In the genomic region with DNA sequence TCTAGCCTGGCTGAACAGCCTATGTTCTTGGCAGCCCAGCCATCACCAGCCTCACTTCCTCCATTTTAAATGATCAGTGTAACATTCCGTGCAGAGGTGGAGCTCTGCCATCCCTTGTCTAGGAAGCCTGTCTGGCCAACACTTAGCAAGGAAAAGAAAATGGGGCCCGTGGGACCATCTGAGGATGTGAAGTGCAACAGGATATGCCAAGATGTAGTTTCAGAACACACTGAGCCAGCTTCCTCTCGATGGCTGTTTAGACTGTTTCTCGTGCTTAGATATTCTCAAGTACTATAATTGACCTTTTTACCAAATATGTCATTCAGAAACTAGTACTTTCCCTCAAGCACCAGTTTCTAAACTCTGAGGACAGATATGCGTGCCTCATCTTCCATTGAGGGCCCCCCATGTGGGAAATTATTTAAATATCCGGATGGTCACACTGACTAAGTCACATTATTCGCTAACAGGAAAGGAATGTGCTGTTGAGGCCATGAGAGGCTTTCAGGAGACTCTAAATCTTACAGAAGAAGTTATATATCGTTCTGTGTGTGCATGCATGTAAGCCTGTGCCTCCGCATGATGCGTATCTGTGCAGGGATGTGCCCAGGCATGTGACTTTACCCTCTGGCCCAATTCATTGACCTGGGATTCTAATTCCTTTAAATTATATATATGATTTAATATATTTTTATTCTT, we compare ENCODE assay signal across 11 mouse cellular contexts. TPM values are rescaled to one million over a fixed set of nuclear protein-coding genes. Genes with fewer than 3 reads are reported as not detected.
DNase-seq lines count a peak whose midpoint lies in the region; ATAC-seq and TF ChIP-seq lines count a peak whose summit lies in the region.
"Had no signal": no experiment of that assay in that cellular context is flagged by ENCODE, and none has a peak within 500 bp of the region (broad histone marks: within the 10 kb centered on the region; RNA-seq: fewer than 3 reads in every experiment).

No protein-coding gene starts in this region.

- H3K36me3 ChIP-seq in spleen, adult 2 months (ENCODE audit: control insufficient read depth, insufficient read depth, low read length) = no peaks in the 10 kb centered on the region
- H3K36me3 ChIP-seq in embryonic facial prominence, embryonic 11.5 days (replicated peaks; ENCODE audit: control insufficient read depth, insufficient read depth, low read depth, low read length) = no peaks in the 10 kb centered on the region
- no peaks in the 10 kb centered on the region for H3K36me3 ChIP-seq in splenic B cell, adult 2 months (ENCODE audit: control insufficient read depth, insufficient read depth, low read length, poor library complexity, severe bottlenecking)
- no peaks in the 10 kb centered on the region for H3K36me3 ChIP-seq in forebrain, embryonic 12.5 days (replicated peaks)
- H3K36me3 ChIP-seq: embryonic facial prominence, embryonic 13.5 days had no signal

- no peak for TF ChIP-seq CTCF in spleen, adult 2 months (IDR thresholded peaks at IDR 0.05; ENCODE audit: extremely low read depth, insufficient read depth, insufficient read length, insufficient replicate concordance)

- intact Hi-C loops in heart, postnatal 36 days (cut with DNase I) = no loop called here

- H3K4me1 ChIP-seq in spleen, adult 2 months (ENCODE audit: control insufficient read depth, insufficient read depth, insufficient read length) = peaks cover 35% of the 10 kb centered on the region; the same call in 1 of the 2 replicates
- no peaks in the 10 kb centered on the region for H3K4me1 ChIP-seq in embryonic facial prominence, embryonic 11.5 days (ENCODE audit: control insufficient read depth, insufficient read depth, low read length)
- H3K4me1 ChIP-seq in forebrain, embryonic 12.5 days = no peaks in the 10 kb centered on the region

- peak overlapping the region; percentile 59 for H3K27ac ChIP-seq in spleen, adult 2 months (ENCODE audit: insufficient read depth, low read length)
- H3K27ac ChIP-seq in embryonic facial prominence, embryonic 11.5 days (replicated peaks; ENCODE audit: low read depth, low read length) = no peak overlapping the region
- no peak overlapping the region for H3K27ac ChIP-seq in forebrain, embryonic 12.5 days
- H3K27ac ChIP-seq: embryonic facial prominence, embryonic 13.5 days had no signal

- DNase-seq in heart, adult 11 months = peak; percentile 80
- DNase-seq in heart, postnatal 36 days = no peak
- no peak for DNase-seq in spleen, adult 2 months (ENCODE audit: low read depth in 1 of 2, low spot score in 2 of 2)
- no peak for DNase-seq in spleen, adult 18-20 months
- peak; percentile 43 for DNase-seq in embryonic facial prominence, embryonic 11.5 days (ENCODE audit: low spot score)
- peak; percentile 39 for DNase-seq in splenic B cell, adult 2 months (ENCODE audit: low read depth, low spot score)
- DNase-seq in layer of hippocampus, adult 8-10 months (ENCODE audit: low spot score in 2 of 2) = no peak
- DNase-seq: kidney, adult 18-20 months; lung, adult 2 months had no signal

- ATAC-seq in embryonic facial prominence, embryonic 11.5 days (replicated peaks; ENCODE audit: insufficient number of reproducible peaks, low FRiP score, low TSS enrichment, low read depth) = no peak
- no peak for ATAC-seq in forebrain, embryonic 12.5 days (ENCODE audit: low FRiP score)

- no peaks in the 10 kb centered on the region for H3K9me3 ChIP-seq in embryonic facial prominence, embryonic 11.5 days (replicated peaks; ENCODE audit: control insufficient read depth, low read length)
- no peaks in the 10 kb centered on the region for H3K9me3 ChIP-seq in forebrain, embryonic 12.5 days
- H3K9me3 ChIP-seq: embryonic facial prominence, embryonic 13.5 days had no signal

- no peak overlapping the region for H3K4me3 ChIP-seq in spleen, adult 2 months (ENCODE audit: extremely low read depth, insufficient read depth, insufficient read length)
- H3K4me3 ChIP-seq in embryonic facial prominence, embryonic 11.5 days (ENCODE audit: low read depth, low read length) = no peak overlapping the region
- H3K4me3 ChIP-seq in forebrain, embryonic 12.5 days (replicated peaks) = no peak overlapping the region
- H3K4me3 ChIP-seq: embryonic facial prominence, embryonic 13.5 days had no signal

- H3K27me3 ChIP-seq in spleen, adult 2 months (ENCODE audit: control insufficient read depth, insufficient read depth, low read length) = no peaks in the 10 kb centered on the region
- H3K27me3 ChIP-seq in embryonic facial prominence, embryonic 11.5 days (ENCODE audit: control insufficient read depth, insufficient read depth, low read length) = no peaks in the 10 kb centered on the region
- no peaks in the 10 kb centered on the region for H3K27me3 ChIP-seq in splenic B cell, adult 2 months (ENCODE audit: control insufficient read depth, insufficient read depth, low read length, poor library complexity, severe bottlenecking)
- H3K27me3 ChIP-seq in forebrain, embryonic 12.5 days = no peaks in the 10 kb centered on the region
- H3K27me3 ChIP-seq: embryonic facial prominence, embryonic 13.5 days had no signal

- no peak overlapping the region for H3K9ac ChIP-seq in embryonic facial prominence, embryonic 11.5 days (replicated peaks; ENCODE audit: low read length)
- H3K9ac ChIP-seq in forebrain, embryonic 12.5 days = no peak overlapping the region
- H3K9ac ChIP-seq: embryonic facial prominence, embryonic 13.5 days had no signal

- WGBS in spleen, adult 2 months = 42% methylated on average over 10 of the region's 10 CpGs
- WGBS in embryonic facial prominence, embryonic 11.5 days = 67% methylated on average over 10 of the region's 10 CpGs
- 87% methylated on average over 10 of the region's 10 CpGs for WGBS in forebrain, embryonic 12.5 days

- TF ChIP-seq POLR2A in spleen, adult 2 months (IDR thresholded peaks at IDR 0.05; ENCODE audit: low read depth, low read length) = no peak

- no peak overlapping the region for H3K4me2 ChIP-seq in embryonic facial prominence, embryonic 11.5 days (ENCODE audit: low read depth, low read length)
- H3K4me2 ChIP-seq in forebrain, embryonic 12.5 days = no peak overlapping the region
- H3K4me2 ChIP-seq: embryonic facial prominence, embryonic 13.5 days had no signal

RNA-seq across cellular contexts. Expression of a gene that starts 11.1 kb away (rescaled TPM):
- 1 to 10 TPM; 1.5 to 1.7 TPM for total RNA-seq in heart, postnatal 36 days (2021)
- polyA plus RNA-seq in spleen, adult 2 months (2012; rRNA removed) = 120 and 145 TPM in 2 replicates
- polyA plus RNA-seq in embryonic facial prominence, embryonic 11.5 days (2014; fragmentation: Nextera tagmentation; extraction: Ambion mirVana) = 1.8 and 2.0 TPM in 2 replicates
- 0.88 and 1.0 TPM in 2 replicates for polyA plus RNA-seq in forebrain, embryonic 12.5 days (2016; fragmentation: Nextera tagmentation; extraction: Ambion mirVana)
- 10 to 100 TPM in 2 of 4 experiments, 1 to 10 TPM in 2; 4.2 to 14.8 (median 9.0) TPM for total RNA-seq in layer of hippocampus, adult 8-10 months (2022)

RNA-seq across cellular contexts. Expression of a gene that starts 28.4 kb away (rescaled TPM):
- total RNA-seq in heart, postnatal 36 days (2021) = 1 to 10 TPM in 1 of 2 experiments, under 1 TPM in 1; 0.69 to 1.5 TPM
- polyA plus RNA-seq in spleen, adult 2 months (2012; rRNA removed) = 0.32 and 0.33 TPM in 2 replicates
- 88.0 and 89.1 TPM in 2 replicates for polyA plus RNA-seq in embryonic facial prominence, embryonic 11.5 days (2014; fragmentation: Nextera tagmentation; extraction: Ambion mirVana)
- polyA plus RNA-seq in forebrain, embryonic 12.5 days (2016; fragmentation: Nextera tagmentation; extraction: Ambion mirVana) = 98.9 and 105 TPM in 2 replicates
- total RNA-seq in layer of hippocampus, adult 8-10 months (2022) = 100 to 1,000 TPM; 100 to 112 (median 107) TPM

Comparison
In these comparisons a context has a peak if more than half of its experiments do, and no peak if none do; other contexts are left out.
1. DNase-seq: peak in heart, adult 11 months (single experiment), embryonic facial prominence, embryonic 11.5 days (single experiment) and splenic B cell, adult 2 months (single experiment); none in heart, postnatal 36 days (0 of 2), spleen, adult 2 months (0 of 2), spleen, adult 18-20 months (0 of 2) and layer of hippocampus, adult 8-10 months (0 of 2).
2. RNA of a gene that starts 11.1 kb away (polyA plus RNA-seq): 120 to 145 TPM in spleen, adult 2 months; 1.8 to 2.0 TPM in embryonic facial prominence, embryonic 11.5 days and 0.88 to 1.0 TPM in forebrain, embryonic 12.5 days; every median in the first group is over 10 times any median in the second.
3. RNA of a gene that starts 28.4 kb away (polyA plus RNA-seq): 98.9 to 105 TPM in forebrain, embryonic 12.5 days and 88.0 to 89.1 TPM in embryonic facial prominence, embryonic 11.5 days; 0.32 to 0.33 TPM in spleen, adult 2 months; every median in the first group is over 10 times any median in the second.